Mouse (Mus musculus) R1 (cell line): ENCODE measurements around the gene C2cd3.

ENCODE experiments used
- DNase-seq: peaks from one replicate; pipeline ENCODE4 v3.0.0-alpha.2; 2018; ENCODE audit warnings: low read depth, low spot score

The C2cd3 gene

GRCm38 (mm10) chr7:100371495-100372451 is at the start of gene C2cd3, which contains the start of gene Ppme1:
C2cd3 (plus strand) TSS chr7:100372233.
Ppme1 (minus strand) TSS chr7:100372307.
- DNase-seq = peak; percentile 100

GRCm38 (mm10) chr7:100323721-100324120 is 48.3 kb upstream of the C2cd3 start:
- no peak for DNase-seq

GRCm38 (mm10) chr7:100325482-100325881 is 46.6 kb upstream of the C2cd3 start:
- peak; percentile 35 for DNase-seq

- no peak for DNase-seq
These were observed 44.5 kb upstream of the C2cd3 start for GRCm38 (mm10) chr7:100327514-100327913.

- no peak for DNase-seq
These were observed 43.4 kb upstream of the C2cd3 start for GRCm38 (mm10) chr7:100328636-100329035.

- no peak for DNase-seq
These were observed 40.8 kb upstream of the C2cd3 start for GRCm38 (mm10) chr7:100331269-100331668.

GRCm38 (mm10) chr7:100335921-100336320 is 36.1 kb upstream of the C2cd3 start:
- no peak for DNase-seq

- peak; percentile 6 for DNase-seq
These were observed 17.0 kb upstream of the C2cd3 start for GRCm38 (mm10) chr7:100354984-100355383.

GRCm38 (mm10) chr7:100356324-100356723 is 15.7 kb upstream of the C2cd3 start:
- DNase-seq = no peak

GRCm38 (mm10) chr7:100356768-100357167 is 15.3 kb upstream of the C2cd3 start:
- DNase-seq = no peak

GRCm38 (mm10) chr7:100357856-100358255 is 14.2 kb upstream of the C2cd3 start:
- no peak for DNase-seq

- DNase-seq = no peak
These were observed 8.9 kb upstream of the C2cd3 start for GRCm38 (mm10) chr7:100363162-100363561.

- DNase-seq = no peak
These were observed 7.1 kb upstream of the C2cd3 start for GRCm38 (mm10) chr7:100364888-100365287.

GRCm38 (mm10) chr7:100372452-100372980 is 483 bp downstream of the C2cd3 start:
- DNase-seq = no peak

GRCm38 (mm10) chr7:100378257-100378656 is 6.2 kb downstream of the C2cd3 start:
- no peak for DNase-seq

- peak; percentile 18 for DNase-seq
These were observed 9.1 kb downstream of the C2cd3 start for GRCm38 (mm10) chr7:100381161-100381560.

- DNase-seq = no peak
These were observed 11.2 kb downstream of the C2cd3 start for GRCm38 (mm10) chr7:100383207-100383606.

GRCm38 (mm10) chr7:100388174-100388573 is 16.1 kb downstream of the C2cd3 start:
- no peak for DNase-seq

- no peak for DNase-seq
These were observed 18.1 kb downstream of the C2cd3 start for GRCm38 (mm10) chr7:100390166-100390565.

GRCm38 (mm10) chr7:100392265-100392664 is 20.2 kb downstream of the C2cd3 start:
- no peak for DNase-seq

GRCm38 (mm10) chr7:100399231-100399913 is 27.3 kb downstream of the C2cd3 start:
- DNase-seq = peak; percentile 30

GRCm38 (mm10) chr7:100400899-100401539 is 29.0 kb downstream of the C2cd3 start:
- no peak for DNase-seq
